Mouse (Mus musculus): Measurements from ENCODE around the gene Rbp7.

Gene Rbp7

GRCm38 (mm10) chr4:149407461-149407860 lies 47.3 kb downstream of the Rbp7 start:
- no peak for DNase-seq (ENCODE audit: low read depth)

DNA sequence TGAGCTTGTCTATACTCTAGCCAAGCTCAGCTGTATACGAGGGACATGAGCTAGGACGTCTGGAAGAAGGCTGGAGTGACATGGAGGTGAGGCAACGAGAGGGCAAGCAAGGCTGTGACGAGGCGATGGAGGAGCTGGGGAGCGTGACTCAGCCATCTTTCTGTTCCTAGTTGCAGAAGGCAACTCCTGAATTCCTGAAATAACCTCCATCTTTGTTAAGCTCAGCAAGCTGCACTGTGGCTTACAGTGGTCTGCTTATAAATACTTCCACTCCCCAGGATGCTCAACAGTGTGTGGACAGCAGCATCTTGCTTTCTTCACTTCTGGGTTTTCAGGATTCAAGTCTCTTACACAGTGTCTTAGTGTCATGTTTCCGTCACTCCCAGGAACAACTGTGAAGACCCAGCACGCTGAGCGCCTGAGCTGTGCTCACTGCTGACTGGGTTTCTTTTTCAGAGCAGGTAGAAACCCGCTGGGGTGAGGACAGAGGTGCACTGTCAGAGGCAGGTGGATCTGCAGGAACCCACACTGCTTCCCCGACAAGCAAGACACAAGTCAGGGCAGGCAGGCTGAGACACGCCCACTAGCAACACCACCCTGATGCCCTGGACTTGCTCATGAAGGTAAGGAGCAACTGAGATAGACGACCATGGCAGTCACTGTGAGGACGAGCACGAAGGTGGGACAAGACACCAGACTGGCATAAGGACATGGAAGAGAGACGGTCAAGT lies 48.9 kb downstream of the Rbp7 start:
- DNase-seq (ENCODE audit: low read depth) = peak; percentile 67

- peak; percentile 34 for DNase-seq (ENCODE audit: low read depth)
These were observed 49.9 kb downstream of the Rbp7 start for GRCm38 (mm10) chr4:149404640-149405465.

DNA sequence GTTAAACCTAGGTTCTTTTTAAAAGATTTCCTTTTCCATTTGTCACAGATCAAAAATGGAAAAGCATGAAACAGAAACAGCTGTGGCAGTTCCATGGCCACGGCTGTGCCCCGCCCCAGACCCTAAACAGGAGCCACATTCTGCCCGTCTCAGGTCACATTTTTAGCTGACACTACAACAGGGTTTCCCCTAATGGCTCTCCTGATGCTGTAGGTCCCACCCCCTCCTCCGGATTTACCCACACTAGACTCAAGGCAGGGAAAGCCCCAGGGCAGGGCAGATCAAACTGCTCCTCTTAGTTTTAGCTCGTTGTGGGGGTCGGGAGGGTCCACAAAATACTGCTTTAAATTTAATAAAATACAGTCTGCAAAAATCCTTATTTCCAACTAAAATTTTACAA lies 51.7 kb downstream of the Rbp7 start:
- no peak for DNase-seq (ENCODE audit: low read depth)

- DNase-seq (ENCODE audit: low read depth) = peak; percentile 76
These were observed 53.2 kb downstream of the Rbp7 start for GRCm38 (mm10) chr4:149401591-149401982.

GRCm38 (mm10) chr4:149400878-149401590 lies 53.7 kb downstream of the Rbp7 start:
- no peak for DNase-seq (ENCODE audit: low read depth)
